Mouse (Mus musculus): ENCODE data around the gene Snhg11. TPM values are rescaled to one million over a fixed set of nuclear protein-coding genes. Genes with fewer than 3 reads are reported as not detected.

The Snhg11 gene
- total RNA-seq (2015; ENCODE audit: low replicate concordance) (not detected in 2 replicates), total RNA-seq (2017; ENCODE audit: low replicate concordance) (0.42 TPM in 1 of 2 replicates, not detected in the other)

GRCm38 (mm10) chr2:158375443-158376122 is at the start of gene Snhg11:
Gene Snhg11, plus strand, starts transcription at chr2:158375638.
- no peak for ATAC-seq (replicated peaks; ENCODE audit: low FRiP score, poor library complexity, severe bottlenecking)

- ATAC-seq (replicated peaks; ENCODE audit: low FRiP score, poor library complexity, severe bottlenecking): no peak
Measured at GRCm38 (mm10) chr2:158334356-158334755, 41.1 kb upstream of the Snhg11 start.

- ATAC-seq (replicated peaks; ENCODE audit: low FRiP score, poor library complexity, severe bottlenecking): no peak
Measured at GRCm38 (mm10) chr2:158337698-158338097, 37.7 kb upstream of the Snhg11 start.

GRCm38 (mm10) chr2:158339948-158340564 is 35.4 kb upstream of the Snhg11 start:
- no peak for ATAC-seq (replicated peaks; ENCODE audit: low FRiP score, poor library complexity, severe bottlenecking)

- no peak for ATAC-seq (replicated peaks; ENCODE audit: low FRiP score, poor library complexity, severe bottlenecking)
Measured at GRCm38 (mm10) chr2:158341324-158341723, 34.1 kb upstream of the Snhg11 start.

- ATAC-seq (replicated peaks; ENCODE audit: low FRiP score, poor library complexity, severe bottlenecking): no peak
Measured at GRCm38 (mm10) chr2:158343495-158343894, 31.9 kb upstream of the Snhg11 start.

GRCm38 (mm10) chr2:158346467-158346866 is 29.0 kb upstream of the Snhg11 start:
- ATAC-seq (replicated peaks; ENCODE audit: low FRiP score, poor library complexity, severe bottlenecking): no peak

- ATAC-seq (replicated peaks; ENCODE audit: low FRiP score, poor library complexity, severe bottlenecking): peak; percentile 82
Measured at GRCm38 (mm10) chr2:158347868-158348267, 27.6 kb upstream of the Snhg11 start.

GRCm38 (mm10) chr2:158352801-158353520 is 22.5 kb upstream of the Snhg11 start:
- no peak for ATAC-seq (replicated peaks; ENCODE audit: low FRiP score, poor library complexity, severe bottlenecking)

- ATAC-seq (replicated peaks; ENCODE audit: low FRiP score, poor library complexity, severe bottlenecking): no peak
Measured at GRCm38 (mm10) chr2:158354348-158355114, 20.9 kb upstream of the Snhg11 start.

- ATAC-seq (replicated peaks; ENCODE audit: low FRiP score, poor library complexity, severe bottlenecking): no peak
Measured at GRCm38 (mm10) chr2:158355238-158355637, 20.2 kb upstream of the Snhg11 start.

- no peak for ATAC-seq (replicated peaks; ENCODE audit: low FRiP score, poor library complexity, severe bottlenecking)
Measured at GRCm38 (mm10) chr2:158356121-158356520, 19.3 kb upstream of the Snhg11 start.

- no peak for ATAC-seq (replicated peaks; ENCODE audit: low FRiP score, poor library complexity, severe bottlenecking)
Measured at GRCm38 (mm10) chr2:158359757-158360620, 15.4 kb upstream of the Snhg11 start.

- peak; percentile 91 for ATAC-seq (replicated peaks; ENCODE audit: low FRiP score, poor library complexity, severe bottlenecking)
Measured at GRCm38 (mm10) chr2:158360873-158361677, 14.4 kb upstream of the Snhg11 start.

GRCm38 (mm10) chr2:158361678-158362320 is 13.6 kb upstream of the Snhg11 start:
- ATAC-seq (replicated peaks; ENCODE audit: low FRiP score, poor library complexity, severe bottlenecking): peak; percentile 48; the same call in 1 of the 2 replicates

- ATAC-seq (replicated peaks; ENCODE audit: low FRiP score, poor library complexity, severe bottlenecking): no peak
Measured at GRCm38 (mm10) chr2:158364175-158364574, 11.3 kb upstream of the Snhg11 start.

GRCm38 (mm10) chr2:158365099-158365850 is 10.2 kb upstream of the Snhg11 start:
- ATAC-seq (replicated peaks; ENCODE audit: low FRiP score, poor library complexity, severe bottlenecking): no peak
